13 mouse cellular contexts compared by ENCODE assay signal in genomic region chr3:135718323-135719178, GRCm38 (mm10). TPM values are rescaled to one million over a fixed set of nuclear protein-coding genes. Genes with fewer than 3 reads are reported as not detected.
DNase-seq lines count a peak whose midpoint lies in the region; ATAC-seq and TF ChIP-seq lines count a peak whose summit lies in the region.
"Had no signal": no experiment of that assay in that cellular context is flagged by ENCODE, and none has a peak within 500 bp of the region (broad histone marks: within the 10 kb centered on the region; RNA-seq: fewer than 3 reads in every experiment).

No protein-coding gene starts in this region.

- no peaks in the 10 kb centered on the region for H3K9me3 ChIP-seq in liver, embryonic 13.5 days (replicated peaks)
- H3K9me3 ChIP-seq in midbrain, embryonic 16.5 days (replicated peaks; ENCODE audit: control insufficient read depth, low read length, poor library complexity, severe bottlenecking): no peaks in the 10 kb centered on the region
- H3K9me3 ChIP-seq: neural tube, embryonic 13.5 days had no signal

- H3K9ac ChIP-seq in liver, embryonic 13.5 days: peak overlapping the region; percentile 49
- no peak overlapping the region for H3K9ac ChIP-seq in midbrain, embryonic 16.5 days (ENCODE audit: low read depth, low read length)
- H3K9ac ChIP-seq: neural tube, embryonic 13.5 days had no signal

- TF ChIP-seq POLR2A in thymus, adult 2 months (IDR thresholded peaks at IDR 0.05; ENCODE audit: control insufficient read depth, extremely low read depth, insufficient read depth, low read length, poor library complexity): no peak

- no peaks in the 10 kb centered on the region for H3K36me3 ChIP-seq in thymus, adult 2 months (ENCODE audit: control insufficient read depth, insufficient read depth, low read length)
- no peaks in the 10 kb centered on the region for H3K36me3 ChIP-seq in liver, embryonic 13.5 days
- no peaks in the 10 kb centered on the region for H3K36me3 ChIP-seq in midbrain, embryonic 16.5 days (ENCODE audit: control insufficient read depth, insufficient read depth, low read length)
- H3K36me3 ChIP-seq: neural tube, embryonic 13.5 days had no signal

- H3K4me1 ChIP-seq in thymus, adult 2 months (replicated peaks; ENCODE audit: control insufficient read depth, insufficient read depth, low read length): peaks cover 12% of the 10 kb centered on the region
- peaks cover 40% of the 10 kb centered on the region for H3K4me1 ChIP-seq in liver, embryonic 13.5 days (replicated peaks)
- H3K4me1 ChIP-seq in midbrain, embryonic 16.5 days (ENCODE audit: control insufficient read depth, insufficient read depth, low read length): no peaks in the 10 kb centered on the region
- H3K4me1 ChIP-seq: neural tube, embryonic 13.5 days had no signal

- peak overlapping the region; percentile 34; the same call in 1 of the 2 replicates for H3K27ac ChIP-seq in thymus, adult 2 months (ENCODE audit: control insufficient read depth, insufficient read depth, low read length)
- peak overlapping the region; percentile 74 for H3K27ac ChIP-seq in liver, embryonic 13.5 days
- H3K27ac ChIP-seq in midbrain, embryonic 16.5 days (ENCODE audit: low read length): no peak overlapping the region
- H3K27ac ChIP-seq: hindbrain, postnatal 0 days; layer of hippocampus, adult 2 months; neural tube, embryonic 13.5 days; stomach, postnatal 0 days had no signal

- H3K4me3 ChIP-seq in thymus, adult 2 months (ENCODE audit: control insufficient read depth, insufficient read depth, low read length): no peak overlapping the region
- H3K4me3 ChIP-seq in liver, embryonic 13.5 days (replicated peaks): peak overlapping the region; percentile 24
- no peak overlapping the region for H3K4me3 ChIP-seq in midbrain, embryonic 16.5 days (ENCODE audit: low read depth, low read length)
- H3K4me3 ChIP-seq: layer of hippocampus, adult 2 months; neural tube, embryonic 13.5 days had no signal

- no peak for TF ChIP-seq CTCF in thymus, adult 2 months (IDR thresholded peaks at IDR 0.05; ENCODE audit: borderline replicate concordance, control insufficient read depth, extremely low read depth, insufficient read depth, low read length, poor library complexity)

- intact Hi-C loops in left cerebral cortex, postnatal 36 days (cut with DNase I): loop anchor here (10.0 kb wide), 1 partner anchor 284 kb away; the partner anchor contains the start of gene Ube2d3

- 15% methylated on average over 6 of the region's 6 CpGs for WGBS in thymus, adult 2 months
- 29% methylated on average over 6 of the region's 6 CpGs for WGBS in liver, embryonic 13.5 days (ENCODE audit: insufficient replicate concordance)
- WGBS in midbrain, embryonic 16.5 days: 78% methylated on average over 6 of the region's 6 CpGs

- peak; percentile 80 for ATAC-seq in liver, embryonic 13.5 days (ENCODE audit: low read depth)
- ATAC-seq in midbrain, embryonic 16.5 days: no peak
- ATAC-seq: hindbrain, postnatal 0 days had no signal

- DNase-seq in thymus, adult 2 months: no peak
- no peak for DNase-seq in thymus, adult 18-20 months
- DNase-seq in c-Kit-positive CD71-positive TER-119-negative erythroid progenitor cells, embryonic 14.5 days (ENCODE audit: low read depth): peak; percentile 41
- no peak for DNase-seq in liver, embryonic 13.5 days
- no peak for DNase-seq in left cerebral cortex, adult 8-10 months (ENCODE audit: low spot score in 2 of 2)
- no peak for DNase-seq in left cerebral cortex, postnatal 36 days (ENCODE audit: low spot score in 2 of 2)

- peak overlapping the region; percentile 57 for H3K4me2 ChIP-seq in liver, embryonic 13.5 days
- no peak overlapping the region for H3K4me2 ChIP-seq in midbrain, embryonic 16.5 days (ENCODE audit: low read length)
- H3K4me2 ChIP-seq: heart, embryonic 11.5 days; midbrain, embryonic 11.5 days; neural tube, embryonic 13.5 days had no signal

- H3K27me3 ChIP-seq in thymus, adult 2 months (ENCODE audit: control insufficient read depth, insufficient read depth, low read length): no peaks in the 10 kb centered on the region
- no peaks in the 10 kb centered on the region for H3K27me3 ChIP-seq in liver, embryonic 13.5 days
- no peaks in the 10 kb centered on the region for H3K27me3 ChIP-seq in midbrain, embryonic 16.5 days (ENCODE audit: control insufficient read depth, insufficient read depth, low read depth, low read length)
- H3K27me3 ChIP-seq: neural tube, embryonic 13.5 days had no signal

RNA-seq across cellular contexts. Expression of gene Nfkb1, which starts 27.2 kb away (rescaled TPM):
- 159 and 161 TPM in 2 replicates for polyA plus RNA-seq in thymus, adult 2 months (2012; rRNA removed)
- polyA plus RNA-seq in liver, embryonic 13.5 days (2015; fragmentation: Nextera tagmentation; extraction: Ambion mirVana): 13.9 and 14.1 TPM in 2 replicates
- polyA plus RNA-seq in midbrain, embryonic 16.5 days (2015; fragmentation: Nextera tagmentation; extraction: Ambion mirVana): 6.7 and 6.8 TPM in 2 replicates
- total RNA-seq in left cerebral cortex, adult 8-10 months (2022): 10 to 100 TPM; 21.1 to 24.1 (median 22.6) TPM
- 10 to 100 TPM; 16.3 to 23.0 TPM for total RNA-seq in left cerebral cortex, postnatal 36 days (2021)

Comparison
In these comparisons a context has a peak if more than half of its experiments do, and no peak if none do; other contexts are left out.
1. RNA of gene Nfkb1, which starts 27.2 kb away (polyA plus RNA-seq): 159 to 161 TPM in thymus, adult 2 months; 13.9 to 14.1 TPM in liver, embryonic 13.5 days and 6.7 to 6.8 TPM in midbrain, embryonic 16.5 days; every median in the first group is over 10 times any median in the second.